Mouse (Mus musculus) regulatory T cell (primary cell): ENCODE measurements around the gene Oxnad1.
"Not testable (repeated sequence)": the region's sequence is repeated elsewhere in the genome, so short reads cannot be mapped to it uniquely, and the experiment has no call there.

ENCODE experiments used
- in situ Hi-C: fragments of 300-600 bp; cut with MboI, MseI; formaldehyde crosslinking; loops from one replicate; pipeline ENCODE4 v1.15.1; 2025; ENCODE audit warnings: high pct_unique_total_duplicates

Gene Oxnad1

DNA sequence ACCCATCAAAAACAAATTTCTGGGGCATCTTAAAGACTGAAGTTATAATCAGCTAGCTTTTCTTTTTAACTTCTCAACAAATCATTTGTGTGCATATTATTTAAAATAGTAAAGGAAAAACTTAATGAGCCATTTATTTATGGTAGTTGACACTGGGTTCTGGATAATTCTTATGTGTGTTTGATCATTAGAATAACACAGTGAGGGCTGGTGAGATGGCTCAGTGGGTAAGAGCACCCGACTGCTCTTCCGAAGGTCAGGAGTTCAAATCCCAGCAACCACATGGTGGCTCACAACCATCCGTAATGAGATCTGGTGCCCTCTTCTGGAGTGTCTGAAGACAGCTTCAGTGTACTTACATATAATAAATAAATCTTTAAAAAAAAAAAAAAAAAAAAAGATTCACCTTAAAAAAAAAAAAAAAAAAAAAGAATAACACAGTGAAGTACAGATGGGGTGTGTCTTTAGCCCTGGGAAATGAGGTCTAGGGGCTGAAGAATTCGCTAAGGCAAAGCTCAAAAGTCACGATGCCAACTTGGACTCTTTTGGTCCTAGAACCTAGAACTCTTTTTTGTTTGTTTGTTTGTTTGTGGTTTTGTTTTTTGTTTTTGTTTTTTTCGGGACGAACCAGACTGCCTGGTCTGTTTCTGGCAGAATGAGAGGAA is 2.5 kb downstream of the Oxnad1 start:
- in situ Hi-C loops, result loop anchor here (5.0 kb wide), 1 partner anchor 70 kb away; the partner anchor contains the start of gene Ncoa4

GRCm38 (mm10) chr14:32091124-32091523 is 6.0 kb downstream of the Oxnad1 start:
- in situ Hi-C loops, result no loop called here

DNA sequence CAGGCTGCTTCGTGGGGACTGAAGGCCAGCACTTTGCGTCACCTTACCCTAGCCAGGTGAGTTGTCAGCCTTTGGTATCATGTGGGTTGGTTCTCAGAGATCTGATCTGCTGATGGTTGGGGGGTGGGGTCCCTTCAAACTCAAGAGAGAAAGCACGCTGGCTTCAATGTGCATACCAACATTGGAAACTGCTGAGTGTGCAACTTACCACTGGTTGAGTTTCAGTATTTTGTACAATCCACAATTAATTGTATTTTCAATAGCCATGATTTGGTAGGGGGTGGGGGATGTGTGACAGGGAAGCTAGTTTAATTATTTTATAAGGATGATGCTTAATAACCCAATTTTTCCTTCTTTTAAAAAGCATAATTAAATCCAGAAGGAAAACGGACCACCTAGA is 6.5 kb downstream of the Oxnad1 start:
- in situ Hi-C loops, result no loop called here

DNA sequence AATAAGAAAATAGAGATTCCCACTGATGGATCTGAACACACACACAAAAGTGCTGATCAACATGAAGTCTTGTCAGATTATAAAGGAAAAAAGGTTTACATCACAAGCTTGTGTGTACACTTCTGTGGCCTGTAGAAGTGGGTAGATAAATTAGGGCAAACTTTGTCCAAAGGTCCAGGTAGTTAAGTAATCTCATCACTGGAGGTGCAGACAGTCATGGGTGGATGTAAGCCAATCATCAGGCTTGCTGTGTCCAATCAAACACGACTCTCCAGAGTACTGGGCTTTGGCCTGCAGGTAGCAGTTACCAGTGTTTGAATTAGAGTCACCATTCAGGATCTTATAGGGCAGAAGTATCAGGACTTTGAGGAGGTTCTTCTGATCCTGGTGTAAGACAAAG is 7.8 kb downstream of the Oxnad1 start:
- in situ Hi-C loops, result no loop called here

DNA sequence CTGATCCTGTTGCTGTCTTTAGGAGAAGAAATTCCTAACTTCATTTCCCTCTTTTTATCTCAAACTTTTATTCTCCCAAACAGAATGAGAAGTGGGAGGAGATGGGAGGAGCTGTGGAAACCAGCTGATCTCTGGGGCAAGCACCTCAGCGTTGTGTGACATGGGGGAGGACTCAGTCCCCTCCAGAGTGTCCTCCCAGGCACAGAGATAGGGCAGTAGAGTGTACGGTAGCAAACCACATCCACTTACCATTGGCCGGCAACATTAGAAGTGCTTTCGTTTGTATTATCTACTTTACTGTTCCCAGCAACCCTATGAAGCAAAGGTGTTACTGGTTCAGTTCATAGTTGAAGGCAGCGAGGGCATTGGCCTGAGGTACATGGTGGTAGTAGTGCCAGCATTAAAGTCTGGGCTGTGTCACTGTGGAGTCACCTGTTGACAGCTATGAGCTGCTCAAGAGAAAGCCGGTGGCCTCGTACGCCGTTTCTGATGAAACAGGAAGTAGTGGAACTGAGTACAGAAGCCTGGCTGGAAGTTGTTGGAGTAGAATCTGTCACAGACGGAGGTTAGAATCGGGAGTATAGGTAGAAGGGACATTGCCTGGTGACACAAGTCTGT is 8.4 kb downstream of the Oxnad1 start:
- in situ Hi-C loops, result no loop called here

- in situ Hi-C loops, result no loop called here
Measured at GRCm38 (mm10) chr14:32095646-32096045, 10.5 kb downstream of the Oxnad1 start.

GRCm38 (mm10) chr14:32096740-32097139 is 11.6 kb downstream of the Oxnad1 start:
- in situ Hi-C loops, result no loop called here

GRCm38 (mm10) chr14:32097691-32098090 is 12.5 kb downstream of the Oxnad1 start:
- in situ Hi-C loops, result no loop called here

- in situ Hi-C loops, result no loop called here
Measured at GRCm38 (mm10) chr14:32098951-32099350, 13.8 kb downstream of the Oxnad1 start.

DNA sequence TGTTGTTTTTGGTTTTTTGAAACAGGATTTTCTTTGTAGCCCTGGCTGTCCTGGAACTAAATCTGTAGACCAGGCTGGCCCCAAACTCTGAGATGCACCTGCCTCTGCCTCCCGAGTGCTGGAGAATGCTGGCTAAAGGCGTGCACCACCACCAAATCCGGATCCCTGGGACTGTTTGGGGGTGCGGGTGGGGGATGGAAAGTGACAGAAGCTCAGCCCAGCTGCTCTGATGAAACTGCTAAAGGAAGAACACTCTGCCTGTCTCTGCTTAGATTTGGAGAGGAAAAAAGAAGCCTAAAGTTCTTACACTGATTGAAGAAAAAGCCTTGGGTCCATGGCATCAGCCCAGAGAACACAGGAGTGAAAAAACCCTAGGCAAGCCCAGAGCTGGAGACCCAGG is 18.4 kb downstream of the Oxnad1 start:
- in situ Hi-C loops, result loop anchor here (10.0 kb wide), 1 partner anchor 1729 kb away; no protein-coding TSS in a partner anchor

- in situ Hi-C loops, result loop anchor here (10.0 kb wide), 1 partner anchor 1731 kb away; no protein-coding TSS in a partner anchor
Measured at GRCm38 (mm10) chr14:32105663-32106062, 20.5 kb downstream of the Oxnad1 start.

DNA sequence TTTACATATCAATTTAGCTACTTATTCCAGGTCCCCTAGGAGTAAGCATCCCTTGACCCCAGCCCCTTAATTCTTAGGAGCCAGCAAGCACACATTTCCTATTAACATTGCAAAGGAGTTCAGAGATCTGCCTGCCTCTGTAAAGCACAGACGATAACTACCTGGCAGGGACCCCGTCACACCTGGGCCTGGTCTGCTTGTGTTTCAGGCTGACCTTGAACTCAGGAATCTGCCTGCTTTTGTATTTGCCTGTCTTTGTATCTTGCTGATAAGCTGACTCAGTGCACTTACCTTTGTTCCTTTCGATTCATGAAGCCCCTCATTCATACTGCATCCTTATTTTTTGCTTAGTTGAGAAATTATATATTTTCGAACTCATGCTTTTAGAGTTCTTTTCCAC is 21.7 kb downstream of the Oxnad1 start:
- in situ Hi-C loops, result loop anchor here (10.0 kb wide), 1 partner anchor 1732 kb away; no protein-coding TSS in a partner anchor

GRCm38 (mm10) chr14:32112124-32112523 is 26.9 kb downstream of the Oxnad1 start:
- in situ Hi-C loops, result not testable (repeated sequence)

DNA sequence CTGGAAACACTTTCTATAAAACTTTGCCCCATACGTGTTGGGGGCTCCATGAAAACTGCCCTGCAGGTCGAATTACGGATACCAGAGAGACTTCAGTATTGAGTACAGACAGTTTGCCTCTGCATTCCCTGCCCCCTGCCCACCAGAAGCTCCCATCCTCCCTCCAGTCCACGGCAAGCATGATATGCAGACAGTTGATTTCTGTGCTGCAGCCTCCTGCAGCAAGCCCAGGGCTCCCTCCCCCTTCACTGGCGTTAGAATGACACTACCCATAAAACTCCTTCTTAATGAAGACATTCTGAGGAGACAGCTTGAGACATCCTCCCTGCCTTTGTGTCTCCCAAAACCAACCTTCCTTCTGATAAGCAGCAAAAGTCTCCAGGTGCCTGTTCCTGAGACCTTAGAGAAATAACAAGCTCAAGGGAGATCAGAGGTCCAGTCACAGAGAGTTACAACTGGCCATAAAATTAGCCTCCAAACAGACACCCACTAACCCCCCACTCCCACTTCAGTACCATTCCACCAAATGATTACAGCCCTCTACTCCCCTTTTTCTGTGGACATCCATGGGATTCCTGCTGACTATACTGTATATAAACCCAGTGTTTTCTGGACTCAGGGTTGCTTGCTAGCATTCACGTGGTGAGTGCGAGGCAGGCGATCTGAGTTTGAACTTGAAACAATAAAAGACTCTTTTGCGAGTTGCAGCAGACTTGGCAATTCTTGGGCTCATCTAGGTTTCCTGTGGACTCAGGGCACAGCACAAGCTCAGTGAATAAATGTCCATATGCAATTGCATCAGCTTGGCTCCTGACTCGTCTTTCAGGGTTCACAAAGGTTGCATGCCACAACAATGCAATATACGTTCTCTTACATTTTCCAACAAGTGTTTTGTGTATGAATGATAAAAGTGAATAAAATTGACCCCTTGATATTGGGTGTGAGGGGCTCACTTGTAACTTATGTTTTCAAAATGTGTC is 36.1 kb downstream of the Oxnad1 start:
- in situ Hi-C loops, result no loop called here

GRCm38 (mm10) chr14:32121920-32122315 is 36.7 kb downstream of the Oxnad1 start:
- in situ Hi-C loops, result no loop called here

- in situ Hi-C loops, result no loop called here
Measured at GRCm38 (mm10) chr14:32124261-32124660, 39.1 kb downstream of the Oxnad1 start.

DNA sequence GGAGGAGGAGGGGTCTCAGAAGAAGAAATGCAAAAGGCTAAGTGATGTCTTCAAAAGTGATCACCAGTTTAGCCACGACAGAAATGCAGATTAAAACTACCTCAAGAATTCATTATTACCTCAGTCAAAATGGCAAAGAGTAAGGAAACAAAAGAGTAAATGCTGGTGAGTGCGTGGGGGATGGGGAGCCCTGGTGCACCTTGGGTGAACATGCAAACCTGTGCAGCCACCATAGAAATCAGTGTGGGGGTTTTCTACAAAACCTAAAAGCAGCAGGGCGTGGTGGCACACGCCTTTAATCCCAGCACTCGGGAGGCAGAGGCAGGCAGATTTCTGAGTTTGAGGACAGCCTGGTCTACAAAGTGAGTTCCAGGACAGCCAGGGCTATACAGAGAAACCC is 40.1 kb downstream of the Oxnad1 start:
- in situ Hi-C loops, result not testable (repeated sequence)

DNA sequence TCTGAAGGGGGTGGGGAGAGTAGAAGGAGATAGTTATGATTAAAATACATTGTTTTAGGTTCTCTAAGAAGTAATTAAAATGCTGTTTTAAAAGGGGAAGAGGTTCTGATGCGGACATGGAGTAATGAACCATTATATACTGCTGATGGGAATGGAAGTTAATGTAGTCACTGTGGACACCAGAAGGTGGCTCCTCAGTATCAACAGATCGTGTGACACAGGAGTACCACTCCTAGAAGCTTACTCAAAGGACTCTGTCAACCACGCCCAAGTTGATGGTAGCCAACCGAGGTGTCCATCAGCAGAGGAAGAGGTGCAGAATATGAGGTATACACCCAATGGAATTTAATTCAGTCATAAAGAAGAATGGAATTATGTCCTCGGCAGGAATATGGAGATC is 43.2 kb downstream of the Oxnad1 start:
- in situ Hi-C loops, result no loop called here

- in situ Hi-C loops, result no loop called here
Measured at GRCm38 (mm10) chr14:32131836-32132235, 46.7 kb downstream of the Oxnad1 start.

DNA sequence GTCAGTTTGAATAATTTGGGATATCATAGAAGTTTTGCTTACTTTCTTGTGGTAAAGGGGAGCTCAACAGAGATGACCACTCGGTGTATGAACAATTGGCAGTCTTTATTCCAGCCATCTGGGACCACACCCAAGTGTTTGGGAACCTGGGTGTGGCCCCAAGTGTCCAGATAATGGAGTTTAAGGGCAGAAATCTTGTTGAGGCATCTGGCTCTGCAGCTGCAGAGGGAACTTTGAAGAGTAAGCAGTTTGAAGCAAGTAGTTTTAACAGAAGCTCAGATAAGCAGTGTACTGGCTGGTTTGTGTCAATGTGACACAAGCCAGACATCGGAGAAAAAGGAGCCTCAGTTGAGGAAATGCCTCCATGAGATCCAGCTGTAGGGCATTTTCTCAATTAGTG is 49.1 kb downstream of the Oxnad1 start:
- in situ Hi-C loops, result no loop called here

- in situ Hi-C loops, result not testable (repeated sequence)
Measured at GRCm38 (mm10) chr14:32136467-32136866, 51.3 kb downstream of the Oxnad1 start.

DNA sequence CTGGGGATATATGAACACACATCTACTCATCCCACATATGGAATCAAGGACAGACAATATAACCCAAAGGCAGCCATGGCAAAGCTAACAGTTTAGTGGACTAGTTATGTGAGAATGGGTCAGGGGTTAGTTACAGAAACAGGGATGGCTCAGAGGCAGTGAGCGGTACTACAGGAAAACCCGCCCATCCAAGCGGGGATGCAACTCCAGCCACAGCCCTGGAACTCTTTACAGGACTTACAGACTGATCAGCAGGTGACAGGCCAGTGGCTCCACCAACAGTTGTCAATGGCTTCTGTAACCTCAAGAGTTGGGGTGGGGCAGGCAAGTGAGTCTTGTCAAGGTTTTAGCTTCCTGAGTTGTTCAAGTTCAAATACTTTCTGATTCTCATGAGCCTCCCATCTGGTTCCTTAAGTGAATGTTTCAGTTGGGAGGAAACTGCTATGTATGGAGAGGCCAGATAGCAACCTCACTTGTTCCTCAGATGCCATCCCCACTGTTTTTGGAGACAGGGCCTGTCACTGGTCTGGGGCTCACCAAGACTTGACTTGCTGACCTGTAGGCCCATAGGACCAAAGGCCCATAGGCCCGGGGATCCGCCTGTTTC is 55.3 kb downstream of the Oxnad1 start:
- in situ Hi-C loops, result no loop called here
